Mouse (Mus musculus) ES-Bruce4 (cell line): ENCODE data around the gene Fen1.

Experiments used
- EP300 ChIP-seq: IDR thresholded peaks from 2 replicates; pipeline ENCODE4 v1.6.1; 2011; ENCODE audit warnings: low read depth, low read length; ENCODE audit not compliant: insufficient read depth
- POLR2A ChIP-seq: IDR thresholded peaks from one replicate; pipeline ENCODE4 v1.8.1; 2011; ENCODE audit warnings: low read length; ENCODE audit not compliant: insufficient read depth

DNA sequence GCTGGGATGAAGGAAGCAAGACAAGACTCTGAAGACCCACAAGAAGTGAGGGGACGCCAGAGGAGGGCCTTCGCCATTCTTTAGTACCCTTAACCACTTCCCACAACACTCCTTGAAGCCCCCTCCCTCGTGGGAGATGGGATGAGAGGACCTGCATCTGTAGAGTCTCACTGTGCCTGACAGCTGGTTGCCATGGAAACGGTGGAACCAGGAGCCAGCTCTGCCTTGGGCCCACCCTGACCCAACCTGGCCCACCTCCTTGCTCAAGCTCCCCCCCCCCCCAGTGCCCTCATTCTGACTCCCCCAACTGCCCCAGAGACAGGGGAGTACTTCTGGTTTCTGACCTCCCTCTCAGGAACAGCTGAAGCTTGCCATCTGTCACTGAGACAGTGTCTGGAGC, 17.6 kb upstream of the Fen1 start:
- no peak for TF ChIP-seq EP300
- no peak for TF ChIP-seq POLR2A
